Mouse (Mus musculus) heart, postnatal 0 days (tissue): ENCODE measurements around the gene 1810065E05Rik. TPM values are rescaled to one million over a fixed set of nuclear protein-coding genes. Genes with fewer than 3 reads are reported as not detected.

Experiments used
- ATAC-seq: fragments of 200-750 bp; cut with Nextera tagmentation; 2 replicates; pipeline ENCODE4 v1.8.0; 2017; ENCODE audit warnings: low read depth, moderate number of reproducible peaks, moderate library complexity; ENCODE audit not compliant: insufficient read depth
- DNase-seq: peaks from one replicate; pipeline ENCODE4 v3.0.0-alpha.2; 2016; ENCODE audit warnings: low spot score
- H3K27ac ChIP-seq: fragments of 300-500 bp; sonication (generic); 2 replicates; pipeline ENCODE4 v1.5.1; 2014; ENCODE audit warnings: low read depth, mild to moderate bottlenecking
- H3K27me3 ChIP-seq: fragments of 300-500 bp; sonication (generic); 2 replicates; pipeline ENCODE4 v1.6.1; 2014; ENCODE audit warnings: low read length, mixed read lengths; ENCODE audit not compliant: control insufficient read depth, insufficient read depth
- H3K36me3 ChIP-seq: fragments of 300-500 bp; sonication (generic); replicated peaks from 2 replicates; pipeline ENCODE4 v1.6.1; 2014; ENCODE audit warnings: low read length, mixed read lengths; ENCODE audit not compliant: control insufficient read depth, insufficient read depth
- H3K4me1 ChIP-seq: fragments of 300-500 bp; sonication (generic); 2 replicates; pipeline ENCODE4 v1.6.1; 2014; ENCODE audit warnings: antibody characterized with exemption; ENCODE audit not compliant: control insufficient read depth, insufficient read depth
- H3K4me2 ChIP-seq: fragments of 300-500 bp; sonication (generic); 2 replicates; pipeline ENCODE4 v1.6.1; 2014; ENCODE audit warnings: low read depth, mild to moderate bottlenecking, low read length, moderate library complexity
- H3K4me3 ChIP-seq: fragments of 300-500 bp; sonication (generic); 2 replicates; pipeline ENCODE4 v1.5.1; 2014; ENCODE audit warnings: low read depth, low read length
- H3K9ac ChIP-seq: fragments of 300-500 bp; sonication (generic); replicated peaks from 2 replicates; pipeline ENCODE4 v1.6.1; 2014; ENCODE audit warnings: low read depth, low read length, mixed read lengths
- H3K9me3 ChIP-seq: fragments of 300-500 bp; sonication (generic); replicated peaks from 2 replicates; pipeline ENCODE4 v1.6.1; 2016; ENCODE audit warnings: low read length; ENCODE audit not compliant: control insufficient read depth
- CTCF ChIP-seq: IDR thresholded peaks from 2 replicates; pipeline ENCODE4 v1.5.1; 2016; ENCODE audit warnings: antibody characterized with exemption, control low read depth, low read depth
- EP300 ChIP-seq: IDR thresholded peaks from 2 replicates; pipeline ENCODE4 v1.6.1; 2016; ENCODE audit warnings: antibody characterized with exemption, low read depth
- WGBS: fragments of 180-500 bp; shearing (Covaris S2); extraction: QIAGEN DNeasy Blood & Tissue Kit; methylation state at CpG from one replicate; pipeline ENCODE4 v1.1.7; 2014; 5-methylcytosine and 5-hydroxymethylcytosine counted together
- polyA plus RNA-seq: library from polyadenylated mRNA; unstranded; fragments of >200 nt; fragmentation: Nextera tagmentation; extraction: Ambion mirVana; gene quantifications from 2 replicates; pipeline ENCODE4 v1.2.1, GENCODE M21; 2015
- total RNA-seq: library from RNA; depleted of rRNA; stranded (reverse); fragments of >200 nt; gene quantifications from 2 replicates; pipeline ENCODE4 v1.2.3, GENCODE M21; 2014; ENCODE audit warnings: low replicate concordance

1810065E05Rik gene
- total and polyA plus RNA-seq, 2 experiments from 2014 or later, result not detected

DNA sequence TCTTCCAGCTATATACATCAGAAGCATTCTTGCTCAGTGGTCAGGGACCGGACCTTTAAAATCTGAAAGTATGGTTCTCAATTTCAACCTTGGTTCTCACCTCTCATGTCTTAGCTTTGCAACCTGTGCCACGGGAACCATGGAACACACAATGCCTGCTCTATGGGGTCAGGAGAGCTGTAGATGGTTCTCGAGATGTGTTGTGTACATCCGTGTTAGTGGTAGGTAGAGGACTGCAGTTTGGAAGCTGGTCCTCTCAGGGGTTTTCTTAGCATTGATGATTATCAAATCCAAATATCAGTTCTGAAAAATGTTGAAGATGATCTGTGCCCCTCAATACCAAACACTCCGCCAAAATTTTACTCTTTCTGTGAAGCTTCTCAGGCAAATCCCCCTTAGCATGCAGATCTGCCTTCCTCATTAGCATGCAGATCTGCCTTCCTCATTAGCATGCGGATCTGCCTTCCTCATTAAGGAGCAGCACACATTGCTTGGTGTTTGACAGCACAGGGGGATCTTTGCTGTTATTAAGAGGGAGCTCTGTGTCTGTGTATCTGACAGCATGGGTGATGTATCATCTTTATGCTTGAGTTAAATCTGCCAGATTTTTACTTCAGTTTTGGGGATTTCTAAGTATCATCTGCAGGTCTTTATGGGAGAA is 20.8 kb upstream of the 1810065E05Rik start:
- Histone ChIP-seq H3K27me3 (no peaks in the 10 kb centered on the region), H3K9ac (no peak overlapping the region), H3K36me3 (no peaks in the 10 kb centered on the region), H3K4me3 (no peak overlapping the region), H3K4me2 (no peak overlapping the region), H3K4me1 (no peaks in the 10 kb centered on the region), H3K27ac (no peak overlapping the region), H3K9me3 (no peaks in the 10 kb centered on the region)
- TF ChIP-seq EP300, result no peak
- no peak for TF ChIP-seq CTCF
- ATAC-seq (no peak), DNase-seq (no peak)
- 62% methylated on average over 6 of the region's 6 CpGs for WGBS

DNA sequence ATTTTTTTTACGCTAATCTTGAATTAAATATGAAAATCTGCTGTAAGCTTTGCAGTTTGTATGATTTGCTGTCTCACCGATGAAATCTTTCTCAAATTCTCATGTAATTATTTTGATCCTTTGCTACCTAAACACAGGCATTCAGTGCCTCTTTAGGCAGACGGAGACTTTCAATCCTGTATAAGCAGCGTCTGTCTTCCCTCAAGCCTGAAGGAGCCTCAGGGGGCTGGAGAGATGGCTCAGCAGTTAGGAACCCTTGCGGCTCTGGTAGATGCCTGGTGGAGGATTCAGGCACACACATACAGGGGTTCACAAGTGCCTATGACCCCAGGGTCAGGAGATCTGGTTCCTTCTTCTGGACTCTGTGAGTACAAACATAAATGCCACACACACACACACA is 20.3 kb upstream of the 1810065E05Rik start:
- DNase-seq (no peak), ATAC-seq (no peak)
- Histone ChIP-seq H3K9ac (no peak overlapping the region), H3K9me3 (no peaks in the 10 kb centered on the region), H3K4me2 (no peak overlapping the region), H3K27ac (no peak overlapping the region), H3K4me1 (no peaks in the 10 kb centered on the region), H3K27me3 (no peaks in the 10 kb centered on the region), H3K4me3 (no peak overlapping the region), H3K36me3 (no peaks in the 10 kb centered on the region)
- WGBS, result 59% methylated on average over 5 of the region's 5 CpGs
- no peak for TF ChIP-seq CTCF
- no peak for TF ChIP-seq EP300

DNA sequence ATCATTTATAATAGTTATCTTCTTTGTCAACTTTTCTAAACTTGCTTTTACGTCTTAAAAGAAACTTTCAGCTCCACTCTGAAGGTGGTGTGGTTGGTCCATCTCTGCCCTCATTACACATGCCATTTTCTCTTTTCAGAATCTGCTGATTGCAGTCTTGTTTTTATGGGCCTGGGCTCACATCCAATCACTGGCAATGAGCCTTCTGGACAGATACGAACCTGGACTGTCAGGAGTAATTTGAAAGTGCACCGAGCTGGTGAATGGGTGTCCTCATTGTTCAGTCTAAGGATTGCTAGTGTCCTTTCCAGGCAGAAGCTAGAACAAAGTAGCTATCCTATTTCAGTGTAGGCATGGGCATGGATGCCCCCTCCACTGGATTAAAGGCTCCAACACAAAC is 12.8 kb upstream of the 1810065E05Rik start:
- TF ChIP-seq CTCF, result no peak
- no peak for TF ChIP-seq EP300
- no peaks in the 10 kb centered on the region for H3K4me1 ChIP-seq
- 48% methylated on average over 3 of the region's 3 CpGs for WGBS
- DNase-seq (no peak), ATAC-seq (no peak)
- H3K9ac ChIP-seq, result no peak overlapping the region
- no peak overlapping the region for H3K27ac ChIP-seq
- H3K27me3 ChIP-seq, result no peaks in the 10 kb centered on the region
- H3K9me3 ChIP-seq, result no peaks in the 10 kb centered on the region
- no peak overlapping the region for H3K4me2 ChIP-seq
- H3K36me3 ChIP-seq, result no peaks in the 10 kb centered on the region
- H3K4me3 ChIP-seq, result no peak overlapping the region

DNA sequence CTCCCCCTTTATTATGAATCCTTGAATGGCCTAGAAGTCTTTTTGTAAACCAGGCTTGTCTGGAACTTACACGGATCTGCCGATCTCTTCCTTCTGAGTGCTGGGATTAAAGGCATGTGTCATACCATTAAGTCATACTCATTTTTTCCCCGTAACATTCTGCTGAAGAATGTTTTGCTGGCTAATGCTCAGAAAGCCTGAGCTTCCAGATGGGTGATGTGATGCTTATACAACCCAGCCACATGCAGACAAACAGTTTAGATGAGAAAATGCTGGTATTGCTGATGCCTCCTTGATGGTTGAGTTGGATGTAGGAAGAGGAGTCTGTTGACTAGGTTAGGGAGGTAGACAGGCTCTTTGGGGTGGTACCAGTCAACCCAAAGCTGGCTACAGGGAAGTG is 2.6 kb upstream of the 1810065E05Rik start:
- DNase-seq, result peak; percentile 7
- Histone ChIP-seq H3K4me1 (no peaks in the 10 kb centered on the region), H3K4me3 (no peak overlapping the region), H3K27me3 (no peaks in the 10 kb centered on the region), H3K9me3 (no peaks in the 10 kb centered on the region), H3K4me2 (no peak overlapping the region), H3K27ac (no peak overlapping the region), H3K36me3 (no peaks in the 10 kb centered on the region), H3K9ac (no peak overlapping the region)
- TF ChIP-seq EP300 (no peak), CTCF (no peak)
- 41% methylated on average over 3 of the region's 3 CpGs for WGBS
- no peak for ATAC-seq

DNA sequence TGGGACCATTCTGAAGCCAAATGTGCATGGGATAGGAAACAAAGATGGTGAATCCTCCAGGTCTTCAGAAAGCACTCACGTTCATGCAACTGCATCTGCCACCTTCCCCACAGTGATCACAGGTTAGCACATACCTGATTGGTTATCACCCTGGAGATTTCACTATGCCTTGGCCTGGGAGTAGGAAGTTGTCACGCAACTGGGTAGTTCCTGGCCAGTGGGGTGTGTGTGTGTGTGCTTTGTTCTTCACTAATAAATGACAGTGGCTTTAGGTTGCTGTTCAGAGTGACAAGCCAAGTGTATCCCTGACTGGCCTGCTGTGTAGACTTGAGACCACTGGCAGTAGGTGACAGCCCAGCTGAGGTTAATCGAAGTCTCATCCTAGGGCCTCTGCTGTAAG is 11.3 kb downstream of the 1810065E05Rik start, which contains the start of gene Gm12253:
Gene Gm12253, plus strand, starts transcription at position 301 of the 400 bp plus-strand sequence.
- Histone ChIP-seq H3K9me3 (no peaks in the 10 kb centered on the region), H3K4me1 (no peaks in the 10 kb centered on the region), H3K36me3 (no peaks in the 10 kb centered on the region), H3K9ac (no peak within 1 kb of the TSS), H3K27ac (no peak within 1 kb of the TSS), H3K27me3 (no peaks in the 10 kb centered on the region), H3K4me2 (no peak within 1 kb of the TSS), H3K4me3 (no peak within 1 kb of the TSS)
- 73% methylated on average over 3 of the region's 3 CpGs for WGBS
- TF ChIP-seq CTCF (no peak), EP300 (no peak)
- no peak for ATAC-seq
- no peak for DNase-seq

DNA sequence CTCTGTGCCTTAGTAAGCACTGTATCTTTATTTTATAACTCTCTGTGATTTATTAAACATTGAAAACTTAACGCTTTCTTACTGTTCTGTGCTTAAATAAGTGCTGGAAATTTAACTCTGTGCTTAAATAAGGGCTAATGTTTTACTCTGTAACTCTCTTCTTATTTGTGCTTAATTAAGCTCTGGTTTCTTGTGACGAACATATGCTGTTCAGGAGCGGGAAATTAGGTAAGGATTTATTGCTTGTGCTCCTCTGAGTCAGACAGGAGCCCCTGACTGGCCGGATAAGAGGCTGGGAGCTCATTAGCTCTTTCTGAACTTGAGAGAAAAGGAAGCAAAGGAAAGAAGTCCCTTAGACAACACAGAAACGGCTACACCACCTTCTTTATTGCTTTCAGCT is 17.0 kb downstream of the 1810065E05Rik start:
- no peak for DNase-seq

More for the DNA sequence above, 17.0 kb downstream of the 1810065E05Rik start:
- TF ChIP-seq CTCF (no peak), EP300 (no peak)
- Histone ChIP-seq H3K36me3 (no peaks in the 10 kb centered on the region), H3K4me3 (no peak overlapping the region), H3K4me2 (no peak overlapping the region), H3K27me3 (no peaks in the 10 kb centered on the region), H3K9ac (no peak overlapping the region), H3K4me1 (no peaks in the 10 kb centered on the region), H3K9me3 (no peaks in the 10 kb centered on the region), H3K27ac (no peak overlapping the region)
- 47% methylated on average over 5 of the region's 5 CpGs for WGBS
- ATAC-seq, result no peak
